Mouse (Mus musculus) limb, embryonic 14.5 days (tissue): ENCODE data around the gene Psmd2. TPM values are rescaled to one million over a fixed set of nuclear protein-coding genes. Genes with fewer than 3 reads are reported as not detected.

Experiments
- ATAC-seq: fragments of 200-750 bp; cut with Nextera tagmentation; 2 replicates; pipeline ENCODE4 v1.8.0; 2017; ENCODE audit warnings: low read depth, moderate number of reproducible peaks, moderate TSS enrichment; ENCODE audit not compliant: low FRiP score
- DNase-seq: peaks from one replicate; pipeline ENCODE4 v3.0.0-alpha.2; 2015; ENCODE audit warnings: low spot score
- H3K27ac ChIP-seq: fragments of 300-500 bp; sonication (generic); replicated peaks from 2 replicates; pipeline ENCODE4 v1.5.1; 2014; ENCODE audit warnings: low read depth, mild to moderate bottlenecking, low read length, moderate library complexity, mixed read lengths
- H3K27me3 ChIP-seq: fragments of 300-500 bp; sonication (generic); 2 replicates; pipeline ENCODE4 v1.6.1; 2014; ENCODE audit warnings: low read length, mixed read lengths; ENCODE audit not compliant: control insufficient read depth, insufficient read depth
- H3K36me3 ChIP-seq: fragments of 300-500 bp; sonication (generic); 2 replicates; pipeline ENCODE4 v1.6.1; 2014; ENCODE audit warnings: mild to moderate bottlenecking, low read length, moderate library complexity, mixed read lengths; ENCODE audit not compliant: control insufficient read depth, insufficient read depth
- H3K4me1 ChIP-seq: fragments of 300-500 bp; sonication (generic); 2 replicates; pipeline ENCODE4 v1.6.1; 2014; ENCODE audit warnings: antibody characterized with exemption, low read length, mixed read lengths; ENCODE audit not compliant: control insufficient read depth, insufficient read depth
- H3K4me2 ChIP-seq: fragments of 300-500 bp; sonication (generic); replicated peaks from 2 replicates; pipeline ENCODE4 v1.6.1; 2014; ENCODE audit warnings: low read depth, mild to moderate bottlenecking, low read length, moderate library complexity; ENCODE audit not compliant: severe bottlenecking
- H3K4me3 ChIP-seq: fragments of 300-500 bp; sonication (generic); replicated peaks from 2 replicates; pipeline ENCODE4 v1.5.1; 2014; ENCODE audit warnings: low read length
- H3K9ac ChIP-seq: fragments of 300-500 bp; sonication (generic); 2 replicates; pipeline ENCODE4 v1.6.1; 2014; ENCODE audit warnings: mild to moderate bottlenecking, low read depth, low read length, moderate library complexity; ENCODE audit not compliant: severe bottlenecking
- H3K9me3 ChIP-seq: fragments of 300-500 bp; sonication (generic); 2 replicates; pipeline ENCODE4 v1.6.1; 2016; ENCODE audit warnings: low read length; ENCODE audit not compliant: control insufficient read depth
- POLR2A ChIP-seq: fragments of 200-500 bp; IDR thresholded peaks from 2 replicates; pipeline ENCODE4 v1.8.0; 2012; ENCODE audit warnings: inconsistent platforms, mild to moderate bottlenecking, moderate library complexity, borderline replicate concordance; ENCODE audit not compliant: insufficient read depth, insufficient read length; ENCODE audit errors: extremely low read depth
- WGBS: fragments of 180-500 bp; shearing (Covaris S2); extraction: QIAGEN DNeasy Blood & Tissue Kit; methylation state at CpG from one replicate; pipeline ENCODE4 v1.1.7; 2014; 5-methylcytosine and 5-hydroxymethylcytosine counted together
- polyA plus RNA-seq, 2 experiments: library from polyadenylated mRNA; depleted of rRNA in 1 of 2; stranded (reverse) in 1 of 2; unstranded in 1 of 2; fragments of >200 nt; fragmentation: Nextera tagmentation in 1 of 2; extraction: Ambion mirVana in 1 of 2; gene quantifications; 2 replicates each; pipeline versions ENCODE4 v1.2.1 to v1.2.3; 2012 to 2014

Psmd2 gene
- polyA plus RNA-seq, 2 experiments: 180 to 270 TPM

GRCm38 (mm10) chr16:20699266-20699665, 47.8 kb downstream of the Psmd2 start:
- H3K9ac ChIP-seq: no peak overlapping the region
- 75% methylated on average over 5 of the region's 5 CpGs for WGBS
- no peak overlapping the region for H3K4me3 ChIP-seq
- no peaks in the 10 kb centered on the region for H3K9me3 ChIP-seq
- H3K36me3 ChIP-seq: peaks cover 12% of the 10 kb centered on the region
- TF ChIP-seq POLR2A: no peak
- H3K4me1 ChIP-seq: peaks cover 32% of the 10 kb centered on the region
- no peaks in the 10 kb centered on the region for H3K27me3 ChIP-seq
- DNase-seq (no peak), ATAC-seq (no peak)
- H3K27ac ChIP-seq: no peak overlapping the region
- no peak overlapping the region for H3K4me2 ChIP-seq

GRCm38 (mm10) chr16:20700036-20700435, 48.6 kb downstream of the Psmd2 start:
- 29% methylated on average over 5 of the region's 5 CpGs for WGBS
- DNase-seq: no peak
- H3K4me1 ChIP-seq: peaks cover 27% of the 10 kb centered on the region
- no peak for TF ChIP-seq POLR2A
- ATAC-seq: no peak
- no peak overlapping the region for H3K9ac ChIP-seq
- H3K27ac ChIP-seq: no peak overlapping the region
- H3K36me3 ChIP-seq: peaks cover 19% of the 10 kb centered on the region
- no peak overlapping the region for H3K4me3 ChIP-seq
- H3K9me3 ChIP-seq: no peaks in the 10 kb centered on the region
- no peaks in the 10 kb centered on the region for H3K27me3 ChIP-seq
- H3K4me2 ChIP-seq: no peak overlapping the region

GRCm38 (mm10) chr16:20701316-20701715, 49.9 kb downstream of the Psmd2 start:
- WGBS: 42% methylated on average over 7 of the region's 7 CpGs

GRCm38 (mm10) chr16:20701729-20702521, 50.5 kb downstream of the Psmd2 start:
- H3K4me1 ChIP-seq: peaks cover 14% of the 10 kb centered on the region
- H3K27ac ChIP-seq: peak overlapping the region; percentile 5
- WGBS: 21% methylated on average over 12 of the region's 12 CpGs
- TF ChIP-seq POLR2A: no peak
- ATAC-seq (peak; percentile 31; the same call in 1 of the 2 replicates), DNase-seq (no peak)
- peaks cover 36% of the 10 kb centered on the region for H3K36me3 ChIP-seq
- H3K27me3 ChIP-seq: no peaks in the 10 kb centered on the region
- no peaks in the 10 kb centered on the region for H3K9me3 ChIP-seq
- H3K4me3 ChIP-seq: no peak overlapping the region
- H3K9ac ChIP-seq: peak overlapping the region; percentile 29
- peak overlapping the region; percentile 15; the same call in 1 of the 2 replicates for H3K4me2 ChIP-seq

More at GRCm38 (mm10) chr16:20701316-20701715, 49.9 kb downstream of the Psmd2 start:
- Histone ChIP-seq H3K4me3 (no peak overlapping the region), H3K9me3 (no peaks in the 10 kb centered on the region), H3K4me2 (no peak overlapping the region; the same call in 1 of the 2 replicates), H3K27ac (no peak overlapping the region), H3K9ac (peak overlapping the region; percentile 29), H3K36me3 (peaks cover 31% of the 10 kb centered on the region), H3K4me1 (peaks cover 19% of the 10 kb centered on the region), H3K27me3 (no peaks in the 10 kb centered on the region)
- TF ChIP-seq POLR2A: no peak
- ATAC-seq: no peak
- no peak for DNase-seq

GRCm38 (mm10) chr16:20702522-20702893, 51.1 kb downstream of the Psmd2 start:
- peak; percentile 71 for DNase-seq
- H3K27ac ChIP-seq: peak overlapping the region; percentile 5; the same call in 1 of the 2 replicates
- H3K4me3 ChIP-seq: no peak overlapping the region
- H3K9ac ChIP-seq: no peak overlapping the region
- H3K9me3 ChIP-seq: no peaks in the 10 kb centered on the region
- H3K27me3 ChIP-seq: no peaks in the 10 kb centered on the region
- peaks cover 41% of the 10 kb centered on the region for H3K36me3 ChIP-seq
- peaks cover 14% of the 10 kb centered on the region for H3K4me1 ChIP-seq
- WGBS: 16% methylated on average over 8 of the region's 8 CpGs
- no peak overlapping the region for H3K4me2 ChIP-seq
- peak; percentile 44 for ATAC-seq
- TF ChIP-seq POLR2A: no peak

GRCm38 (mm10) chr16:20703071-20703470, 51.6 kb downstream of the Psmd2 start:
- TF ChIP-seq POLR2A: no peak
- peaks cover 14% of the 10 kb centered on the region for H3K4me1 ChIP-seq
- H3K27ac ChIP-seq: no peak overlapping the region
- H3K4me2 ChIP-seq: no peak overlapping the region
- no peaks in the 10 kb centered on the region for H3K9me3 ChIP-seq
- DNase-seq (no peak), ATAC-seq (no peak)
- H3K36me3 ChIP-seq: peaks cover 47% of the 10 kb centered on the region
- no peaks in the 10 kb centered on the region for H3K27me3 ChIP-seq
- H3K4me3 ChIP-seq: no peak overlapping the region
- H3K9ac ChIP-seq: no peak overlapping the region
- WGBS: 92% methylated on average over 10 of the region's 10 CpGs
